Mouse (Mus musculus): Measurements from ENCODE around the gene H2afy2. TPM values are rescaled to one million over a fixed set of nuclear protein-coding genes. Genes with fewer than 3 reads are reported as not detected.

Gene H2afy2
- polyA plus RNA-seq, 1 experiment from 2014 or later, result 142 TPM

DNA sequence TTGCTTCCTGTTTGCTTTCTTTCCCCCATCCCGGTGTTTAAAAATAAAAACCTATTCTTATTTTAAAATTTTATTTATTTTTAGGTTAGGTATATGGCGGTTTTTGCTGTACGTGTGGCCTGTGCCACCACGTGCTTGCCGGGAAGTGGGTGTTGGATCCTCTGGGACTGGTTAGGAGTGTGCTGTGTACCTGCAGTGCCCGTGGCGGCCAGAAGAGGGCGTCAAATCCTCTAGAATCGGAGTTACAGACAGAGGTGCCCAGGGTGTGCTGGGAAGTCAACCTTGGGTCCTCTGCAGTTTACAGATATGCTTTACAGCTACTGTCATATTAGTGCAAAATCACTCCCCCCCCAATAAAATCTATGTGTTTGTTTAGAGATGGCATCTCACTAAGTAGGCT lies 36.1 kb upstream of the H2afy2 start:
- WGBS, result 47% methylated on average over 9 of the region's 9 CpGs
- Histone ChIP-seq H3K36me3 (ENCODE audit: insufficient read depth) (no peaks in the 10 kb centered on the region), H3K27me3 (ENCODE audit: insufficient read depth, low read length) (no peaks in the 10 kb centered on the region), H3K9ac (no peak overlapping the region), H3K9me3 (ENCODE audit: low read depth, low read length) (no peaks in the 10 kb centered on the region), H3K27ac (ENCODE audit: low read depth) (no peak overlapping the region), H3K4me2 (no peak overlapping the region), H3K4me1 (ENCODE audit: insufficient read depth) (no peaks in the 10 kb centered on the region), H3K4me3 (ENCODE audit: low read depth, low read length) (no peak overlapping the region)
- peak; percentile 50 for TF ChIP-seq CTCF (IDR thresholded peaks at IDR 0.05; ENCODE audit: low read depth)
- ATAC-seq (ENCODE audit: insufficient read depth) (no peak), DNase-seq (no peak)

- H3K9ac ChIP-seq, result no peak overlapping the region
- no peak overlapping the region for H3K4me3 ChIP-seq (ENCODE audit: low read depth, low read length)
- no peaks in the 10 kb centered on the region for H3K4me1 ChIP-seq (ENCODE audit: insufficient read depth)
- no peaks in the 10 kb centered on the region for H3K27me3 ChIP-seq (ENCODE audit: insufficient read depth, low read length)
- no peak overlapping the region for H3K27ac ChIP-seq (ENCODE audit: low read depth)
- H3K4me2 ChIP-seq, result no peak overlapping the region
- 44% methylated on average over 5 of the region's 5 CpGs for WGBS
- ATAC-seq (ENCODE audit: insufficient read depth) (no peak), DNase-seq (no peak)
- H3K36me3 ChIP-seq (ENCODE audit: insufficient read depth), result no peaks in the 10 kb centered on the region
- no peak for TF ChIP-seq CTCF (IDR thresholded peaks at IDR 0.05; ENCODE audit: low read depth)
- no peaks in the 10 kb centered on the region for H3K9me3 ChIP-seq (ENCODE audit: low read depth, low read length)
Measured at GRCm38 (mm10) chr10:61811987-61812386, 28.0 kb upstream of the H2afy2 start.

- Histone ChIP-seq H3K36me3 (ENCODE audit: insufficient read depth) (no peaks in the 10 kb centered on the region), H3K4me1 (ENCODE audit: insufficient read depth) (peaks cover 6% of the 10 kb centered on the region; the same call in 1 of the 2 replicates), H3K4me2 (peak overlapping the region; percentile 31; the same call in 1 of the 2 replicates), H3K9me3 (ENCODE audit: low read depth, low read length) (0 out of 2 replicates have a peak, but pooled peaks cover 4% of the 10 kb centered on the region), H3K4me3 (ENCODE audit: low read depth, low read length) (no peak overlapping the region), H3K27me3 (ENCODE audit: insufficient read depth, low read length) (no peaks in the 10 kb centered on the region), H3K9ac (no peak overlapping the region), H3K27ac (ENCODE audit: low read depth) (no peak overlapping the region)
- peak; percentile 68 for ATAC-seq (ENCODE audit: insufficient read depth)
- TF ChIP-seq CTCF (IDR thresholded peaks at IDR 0.05; ENCODE audit: low read depth), result no peak
- WGBS, result 35% methylated on average over 15 of the region's 15 CpGs
- peak; percentile 55 for DNase-seq
Measured at GRCm38 (mm10) chr10:61798133-61798576, 14.2 kb upstream of the H2afy2 start.

GRCm38 (mm10) chr10:61795458-61795857 lies 11.5 kb upstream of the H2afy2 start:
- no peak overlapping the region for H3K27ac ChIP-seq (ENCODE audit: low read depth)
- H3K36me3 ChIP-seq (ENCODE audit: insufficient read depth), result no peaks in the 10 kb centered on the region
- peak; percentile 26 for DNase-seq
- WGBS, result 17% methylated on average over 8 of the region's 8 CpGs
- H3K4me2 ChIP-seq, result 0 out of 2 replicates have a peak overlapping the region, but pooled peaks have one; percentile 29
- TF ChIP-seq CTCF (IDR thresholded peaks at IDR 0.05; ENCODE audit: low read depth), result no peak
- H3K9ac ChIP-seq, result no peak overlapping the region
- no peak for ATAC-seq (ENCODE audit: insufficient read depth)
- H3K27me3 ChIP-seq (ENCODE audit: insufficient read depth, low read length), result no peaks in the 10 kb centered on the region
- H3K4me3 ChIP-seq (ENCODE audit: low read depth, low read length), result no peak overlapping the region
- no peaks in the 10 kb centered on the region for H3K9me3 ChIP-seq (ENCODE audit: low read depth, low read length)
- H3K4me1 ChIP-seq (ENCODE audit: insufficient read depth), result peaks cover 6% of the 10 kb centered on the region; the same call in 1 of the 2 replicates

DNA sequence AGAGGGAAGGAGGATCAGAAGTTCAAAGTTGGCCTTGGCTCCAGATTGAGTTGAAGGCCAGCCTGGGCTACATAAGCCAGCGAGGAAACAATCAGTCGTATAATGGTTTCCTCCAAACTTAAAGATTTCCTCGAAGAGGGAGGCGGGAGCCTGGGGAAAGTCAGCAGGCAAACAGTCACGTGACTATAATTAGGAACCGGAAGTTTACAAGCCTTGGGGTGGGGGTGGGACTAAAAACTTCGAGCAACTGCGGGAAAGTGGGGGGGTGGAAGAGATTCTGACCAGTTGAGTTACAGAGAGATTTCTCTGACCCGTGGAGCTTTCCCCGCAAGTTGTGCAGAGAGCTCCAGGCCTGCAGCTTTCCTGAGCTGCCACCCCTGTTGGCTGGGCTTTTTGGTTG lies 11.0 kb upstream of the H2afy2 start:
- Histone ChIP-seq H3K4me1 (ENCODE audit: insufficient read depth) (peaks cover 6% of the 10 kb centered on the region; the same call in 1 of the 2 replicates), H3K36me3 (ENCODE audit: insufficient read depth) (no peaks in the 10 kb centered on the region), H3K9me3 (ENCODE audit: low read depth, low read length) (no peaks in the 10 kb centered on the region), H3K9ac (no peak overlapping the region), H3K4me2 (0 out of 2 replicates have a peak overlapping the region, but pooled peaks have one; percentile 29), H3K4me3 (ENCODE audit: low read depth, low read length) (no peak overlapping the region), H3K27ac (ENCODE audit: low read depth) (no peak overlapping the region), H3K27me3 (ENCODE audit: insufficient read depth, low read length) (no peaks in the 10 kb centered on the region)
- TF ChIP-seq CTCF (IDR thresholded peaks at IDR 0.05; ENCODE audit: low read depth), result no peak
- DNase-seq (peak; percentile 53), ATAC-seq (ENCODE audit: insufficient read depth) (no peak)
- WGBS, result 36% methylated on average over 10 of the region's 10 CpGs

DNA sequence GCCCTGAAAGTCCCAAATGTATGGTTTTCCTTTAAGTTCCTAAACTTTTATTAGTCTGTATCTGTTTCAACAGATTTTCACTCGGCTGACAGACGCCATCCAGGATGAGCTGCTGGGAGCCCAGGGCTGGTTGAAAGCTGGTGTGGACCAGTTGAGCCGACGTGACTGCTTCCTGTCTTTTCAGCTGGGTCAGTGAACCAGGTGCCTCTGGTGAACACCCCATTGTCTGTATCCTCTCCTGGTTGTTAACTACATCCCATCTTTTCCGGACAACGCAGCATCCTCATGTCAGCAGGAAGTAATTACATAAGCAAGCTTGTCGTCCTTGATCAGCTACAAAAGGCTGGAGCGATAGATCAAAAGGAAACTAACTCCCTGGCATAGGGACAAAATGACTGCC lies 9.1 kb upstream of the H2afy2 start:
- no peaks in the 10 kb centered on the region for H3K9me3 ChIP-seq (ENCODE audit: low read depth, low read length)
- H3K9ac ChIP-seq, result no peak overlapping the region
- H3K36me3 ChIP-seq (ENCODE audit: insufficient read depth), result no peaks in the 10 kb centered on the region
- 49% methylated on average over 8 of the region's 8 CpGs for WGBS
- peaks cover 6% of the 10 kb centered on the region; the same call in 1 of the 2 replicates for H3K4me1 ChIP-seq (ENCODE audit: insufficient read depth)
- no peak overlapping the region for H3K4me3 ChIP-seq (ENCODE audit: low read depth, low read length)
- peak; percentile 20 for DNase-seq
- 0 out of 2 replicates have a peak, but pooled peaks have one; percentile 21 for ATAC-seq (ENCODE audit: insufficient read depth)
- no peaks in the 10 kb centered on the region for H3K27me3 ChIP-seq (ENCODE audit: insufficient read depth, low read length)
- TF ChIP-seq CTCF (IDR thresholded peaks at IDR 0.05; ENCODE audit: low read depth), result no peak
- no peak overlapping the region for H3K27ac ChIP-seq (ENCODE audit: low read depth)
- no peak overlapping the region for H3K4me2 ChIP-seq

- Histone ChIP-seq H3K4me1 (ENCODE audit: insufficient read depth) (peaks cover 3% of the 10 kb centered on the region), H3K4me2 (no peak overlapping the region), H3K36me3 (ENCODE audit: insufficient read depth) (no peaks in the 10 kb centered on the region), H3K27me3 (ENCODE audit: insufficient read depth, low read length) (no peaks in the 10 kb centered on the region), H3K9me3 (ENCODE audit: low read depth, low read length) (no peaks in the 10 kb centered on the region), H3K4me3 (ENCODE audit: low read depth, low read length) (no peak overlapping the region), H3K9ac (no peak overlapping the region), H3K27ac (ENCODE audit: low read depth) (no peak overlapping the region)
- no peak for ATAC-seq (ENCODE audit: insufficient read depth)
- DNase-seq, result no peak
- no peak for TF ChIP-seq CTCF (IDR thresholded peaks at IDR 0.05; ENCODE audit: low read depth)
- 92% methylated on average over 5 of the region's 5 CpGs for WGBS
Measured at GRCm38 (mm10) chr10:61788499-61788898, 4.6 kb upstream of the H2afy2 start.

Data from lung, embryonic 14.5 days (tissue).